Mouse (Mus musculus) testis, adult 2 months (tissue): Measurements from ENCODE around the gene Zscan10. TPM values are rescaled to one million over a fixed set of nuclear protein-coding genes. Genes with fewer than 3 reads are reported as not detected.

Experiments
- H3K27ac ChIP-seq: fragments of 200-500 bp; 2 replicates; pipeline ENCODE4 v1.5.1; 2012; ENCODE audit warnings: low read depth, low read length; ENCODE audit not compliant: control insufficient read depth, insufficient read depth
- H3K27me3 ChIP-seq: fragments of 200-500 bp; 2 replicates; pipeline ENCODE4 v1.6.1; 2012; ENCODE audit warnings: mild to moderate bottlenecking, low read length, moderate library complexity; ENCODE audit not compliant: control insufficient read depth, insufficient read depth
- H3K36me3 ChIP-seq: fragments of 200-500 bp; 2 replicates; pipeline ENCODE4 v1.6.1; 2012; ENCODE audit warnings: mild to moderate bottlenecking, low read length; ENCODE audit not compliant: control insufficient read depth, insufficient read depth
- H3K4me1 ChIP-seq: fragments of 200-500 bp; 2 replicates; pipeline ENCODE4 v1.6.1; 2012; ENCODE audit warnings: low read length; ENCODE audit not compliant: control insufficient read depth, insufficient read depth
- H3K4me3 ChIP-seq: fragments of 200-500 bp; 2 replicates; pipeline ENCODE4 v1.5.1; 2012; ENCODE audit warnings: low read depth, mild to moderate bottlenecking, low read length, moderate library complexity, mixed read lengths; ENCODE audit not compliant: control insufficient read depth
- CTCF ChIP-seq: fragments of 200-500 bp; IDR thresholded peaks from 2 replicates; pipeline ENCODE4 v1.5.1; 2012; ENCODE audit warnings: low read depth, mild to moderate bottlenecking, inconsistent platforms, low read length, moderate library complexity; ENCODE audit not compliant: control insufficient read depth, insufficient read depth, insufficient replicate concordance
- POLR2A ChIP-seq: fragments of 200-500 bp; IDR thresholded peaks from 2 replicates; pipeline ENCODE4 v1.6.1; 2012; ENCODE audit warnings: low read depth, mild to moderate bottlenecking, inconsistent platforms, low read length, moderate library complexity; ENCODE audit not compliant: control insufficient read depth
- polyA plus RNA-seq: library from polyadenylated mRNA; depleted of rRNA; stranded (reverse); fragments of >200 nt; gene quantifications from 2 replicates; pipeline ENCODE4 v1.2.3, GENCODE M21; 2012; rRNA removed

Gene Zscan10
- polyA plus RNA-seq, 1 experiment = 4.5 TPM

GRCm38 (mm10) chr17:23654410-23654809 lies 53.8 kb downstream of the Zscan10 start:
- TF ChIP-seq CTCF (no peak), POLR2A (no peak)
- H3K27ac ChIP-seq = no peak overlapping the region
- H3K36me3 ChIP-seq = no peaks in the 10 kb centered on the region
- no peaks in the 10 kb centered on the region for H3K27me3 ChIP-seq
- no peaks in the 10 kb centered on the region for H3K4me1 ChIP-seq
- no peak overlapping the region for H3K4me3 ChIP-seq

- Histone ChIP-seq H3K4me1 (peaks cover 12% of the 10 kb centered on the region), H3K36me3 (no peaks in the 10 kb centered on the region), H3K27ac (no peak overlapping the region), H3K4me3 (no peak overlapping the region), H3K27me3 (no peaks in the 10 kb centered on the region)
- TF ChIP-seq CTCF (no peak), POLR2A (no peak)
These were observed 57.8 kb downstream of the Zscan10 start for GRCm38 (mm10) chr17:23658450-23658849.

GRCm38 (mm10) chr17:23660117-23660875 lies 59.6 kb downstream of the Zscan10 start, which contains the start of gene Bicdl2:
TSS of gene Bicdl2 (plus strand) at chr17:23660506.
- peaks cover 19% of the 10 kb centered on the region for H3K4me1 ChIP-seq
- no peaks in the 10 kb centered on the region for H3K27me3 ChIP-seq
- H3K36me3 ChIP-seq = no peaks in the 10 kb centered on the region
- no peak within 1 kb of the TSS; the same call in 1 of the 2 replicates for H3K4me3 ChIP-seq
- no peak within 1 kb of the TSS for H3K27ac ChIP-seq
- TF ChIP-seq CTCF (peak; percentile 70), POLR2A (no peak)

Other genes starting within 250 kb of the Zscan10 start
- gene Vmn2r116, start 216.3 kb upstream of the Zscan10 start, polyA plus RNA-seq = not detected in 2 replicates
- gene Vmn2r117, start 121.2 kb upstream of the Zscan10 start, polyA plus RNA-seq = not detected in 2 replicates
- 3.5 and 3.7 TPM in 2 replicates for gene Zfp213, start 36.6 kb upstream of the Zscan10 start, polyA plus RNA-seq
- 45.3 and 57.6 TPM in 2 replicates for gene Zfp13, start 1.4 kb upstream of the Zscan10 start, polyA plus RNA-seq
- gene Mmp25, start 44.4 kb downstream of the Zscan10 start, polyA plus RNA-seq = 0.35 and 0.36 TPM in 2 replicates
- gene Bicdl2, start 59.6 kb downstream of the Zscan10 start, polyA plus RNA-seq = 1.0 and 1.5 TPM in 2 replicates
- 54.9 and 64.9 TPM in 2 replicates for gene Hcfc1r1, start 72.7 kb downstream of the Zscan10 start, polyA plus RNA-seq
- gene Thoc6, start 73.0 kb downstream of the Zscan10 start, polyA plus RNA-seq = 9.8 and 9.9 TPM in 2 replicates
- gene Tnfrsf12a, start 76.6 kb downstream of the Zscan10 start, polyA plus RNA-seq = 1.2 and 1.7 TPM in 2 replicates
- gene Cldn6, start 78.4 kb downstream of the Zscan10 start, polyA plus RNA-seq = 0.16 and 0.19 TPM in 2 replicates
- gene Cldn9, start 83.2 kb downstream of the Zscan10 start, polyA plus RNA-seq = 0.27 and 0.72 TPM in 2 replicates
- 6.7 and 7.1 TPM in 2 replicates for gene 1520401A03Rik, start 121.9 kb downstream of the Zscan10 start, polyA plus RNA-seq
- gene Pkmyt1, start 125.5 kb downstream of the Zscan10 start, polyA plus RNA-seq = 78.6 and 88.6 TPM in 2 replicates
- gene Paqr4, start 140.0 kb downstream of the Zscan10 start, polyA plus RNA-seq = 0.69 and 0.85 TPM in 2 replicates
- gene Kremen2, start 145.0 kb downstream of the Zscan10 start, polyA plus RNA-seq = 0.80 and 0.97 TPM in 2 replicates
- gene Flywch1, start 170.7 kb downstream of the Zscan10 start, polyA plus RNA-seq = 155 and 178 TPM in 2 replicates
- gene Flywch2, start 185.2 kb downstream of the Zscan10 start, polyA plus RNA-seq = 11.8 and 14.8 TPM in 2 replicates
- 259 and 286 TPM in 2 replicates for gene Srrm2, start 189.7 kb downstream of the Zscan10 start, polyA plus RNA-seq
- 1,587 and 1,813 TPM in 2 replicates for gene Elob, start 228.3 kb downstream of the Zscan10 start, polyA plus RNA-seq
- 0.89 and 1.2 TPM in 2 replicates for gene Prss33, start 235.2 kb downstream of the Zscan10 start, polyA plus RNA-seq
- gene Prss32, start 243.0 kb downstream of the Zscan10 start, polyA plus RNA-seq = 0.30 and 0.36 TPM in 2 replicates
- 12.2 and 13.8 TPM in 2 replicates for gene Prss41, start 243.3 kb downstream of the Zscan10 start, polyA plus RNA-seq